Mouse (Mus musculus) cortical plate, adult 2 months (tissue): Measurements from ENCODE around the gene Gm10128. TPM values are rescaled to one million over a fixed set of nuclear protein-coding genes. Genes with fewer than 3 reads are reported as not detected.
"Not testable (repeated sequence)": the region's sequence is repeated elsewhere in the genome, so short reads cannot be mapped to it uniquely, and the experiment has no call there.

Source experiments
- H3K27ac ChIP-seq: fragments of 200-500 bp; 2 replicates; pipeline ENCODE4 v1.5.1; 2012; ENCODE audit warnings: low read length, control low read depth, inconsistent platforms; ENCODE audit not compliant: insufficient read depth
- H3K4me1 ChIP-seq: fragments of 200-500 bp; 2 replicates; pipeline ENCODE4 v1.6.1; 2011; ENCODE audit warnings: low read length; ENCODE audit not compliant: control insufficient read depth, insufficient read depth
- H3K4me3 ChIP-seq: fragments of 200-500 bp; 2 replicates; pipeline ENCODE4 v1.5.1; 2011; ENCODE audit warnings: mild to moderate bottlenecking, low read length, control low read depth; ENCODE audit not compliant: insufficient read depth
- polyA plus RNA-seq: library from polyadenylated mRNA; depleted of rRNA; stranded (reverse); fragments of >200 nt; gene quantifications from 2 replicates; pipeline ENCODE4 v1.2.3, GENCODE M21; 2012; rRNA removed

Gene Gm10128
- polyA plus RNA-seq = not detected in 2 replicates

- H3K27ac ChIP-seq, H3K4me3 ChIP-seq, H3K4me1 ChIP-seq: not testable (repeated sequence)
Measured at GRCm38 (mm10) chr14:7643872-7644271, at the start of gene Gm10128. Gene Gm10128 (minus strand): TSS chr14:7643972.

GRCm38 (mm10) chr14:7681170-7681569, 37.4 kb upstream of the Gm10128 start:
- not testable (repeated sequence) for H3K27ac ChIP-seq, H3K4me3 ChIP-seq, H3K4me1 ChIP-seq

GRCm38 (mm10) chr14:7662491-7662890, 18.7 kb upstream of the Gm10128 start:
- not testable (repeated sequence) for H3K4me3 ChIP-seq, H3K4me1 ChIP-seq, H3K27ac ChIP-seq

- H3K4me3 ChIP-seq = peak overlapping the region; percentile 15; the same call in 1 of the 2 replicates
- not testable (repeated sequence) for H3K4me1 ChIP-seq, H3K27ac ChIP-seq
Measured at GRCm38 (mm10) chr14:7658101-7659074, 14.6 kb upstream of the Gm10128 start.

- H3K27ac ChIP-seq, H3K4me1 ChIP-seq, H3K4me3 ChIP-seq: not testable (repeated sequence)
Measured at GRCm38 (mm10) chr14:7657456-7657855, 13.7 kb upstream of the Gm10128 start.

DNA sequence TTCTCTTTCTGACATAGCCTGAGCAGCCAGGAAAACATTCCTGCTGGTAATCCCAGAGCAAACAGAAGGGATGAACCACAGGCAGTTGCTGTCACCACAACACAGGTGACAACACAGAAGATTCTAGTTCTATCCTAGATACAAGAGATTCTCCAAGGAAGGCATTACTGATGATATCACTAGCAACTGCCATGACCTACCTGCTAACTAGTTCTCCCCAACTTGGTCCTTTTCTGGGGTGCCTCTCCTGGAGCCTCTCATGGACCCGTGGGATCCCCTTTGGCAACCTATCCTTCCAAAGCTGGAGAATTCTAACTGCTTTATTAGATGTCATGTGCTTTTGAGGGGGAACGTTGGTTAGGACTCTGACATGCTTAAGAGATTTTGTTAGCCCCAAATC, 48.3 kb downstream of the Gm10128 start, which contains the start of gene Gm10338:
Gene Gm10338, minus strand, starts transcription at position 101 of the 400 bp plus-strand sequence.
- not testable (repeated sequence) for H3K4me3 ChIP-seq

More for the DNA sequence above, 48.3 kb downstream of the Gm10128 start, which contains the start of gene Gm10338:
- H3K4me1 ChIP-seq, H3K27ac ChIP-seq: not testable (repeated sequence)

Other genes starting within 250 kb of the Gm10128 start
- gene Gm3755, start 193.1 kb downstream of the Gm10128 start, polyA plus RNA-seq = not detected in 2 replicates
- gene Gm3752, start 160.2 kb downstream of the Gm10128 start, polyA plus RNA-seq = 0.68 and 0.73 TPM in 2 replicates
- 1.8 and 2.1 TPM in 2 replicates for gene Gm3558, start 75.4 kb downstream of the Gm10128 start, polyA plus RNA-seq
- not detected in 2 replicates for gene Gm10338, start 48.4 kb downstream of the Gm10128 start, polyA plus RNA-seq
- gene Gm26661, start 147.6 kb upstream of the Gm10128 start, polyA plus RNA-seq = not detected in 2 replicates
- gene Flnb, start 174.0 kb upstream of the Gm10128 start, polyA plus RNA-seq = 35.4 and 36.0 TPM in 2 replicates